Comparison of ENCODE assay signal across 12 mouse cellular contexts in the genomic region with DNA sequence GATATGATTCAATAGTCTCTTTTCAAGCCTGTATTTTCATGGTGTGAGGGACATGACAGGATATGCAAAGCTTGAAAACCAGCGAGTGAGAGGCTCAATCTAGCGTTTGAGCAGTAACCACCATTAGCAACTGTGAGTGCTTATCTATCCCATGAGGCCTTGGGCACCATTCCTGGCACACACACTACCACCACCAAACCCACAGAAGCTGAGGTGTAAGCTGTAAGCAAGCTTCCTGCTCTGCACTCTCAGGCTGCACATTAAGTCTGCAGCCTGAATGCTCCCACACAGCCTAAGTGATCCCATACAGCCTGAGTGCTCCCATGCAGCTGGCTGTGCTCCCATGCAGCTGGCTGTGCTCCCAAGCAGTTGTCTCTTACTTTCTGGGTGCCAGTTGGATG. TPM values are rescaled to one million over a fixed set of nuclear protein-coding genes. Genes with fewer than 3 reads are reported as not detected.
A peak's percentile ranks its signal among the peaks of the same experiment; 100 is the strongest.
DNase-seq lines count a peak whose midpoint lies in the region; TF ChIP-seq lines count a peak whose summit lies in the region.
"Had no signal": no experiment of that assay in that cellular context is flagged by ENCODE, and none has a peak within 500 bp of the region (broad histone marks: within the 10 kb centered on the region; RNA-seq: fewer than 3 reads in every experiment).

No protein-coding gene starts in this region.

- 24% methylated on average over 2 of the region's 2 CpGs for WGBS in heart, adult 2 months

- no peaks in the 10 kb centered on the region for H3K36me3 ChIP-seq in heart, adult 2 months (ENCODE audit: control insufficient read depth, insufficient read depth, low read length)

- no peak overlapping the region for H3K9ac ChIP-seq in heart, adult 2 months (ENCODE audit: low read depth, low read length)
- H3K9ac ChIP-seq: lung, embryonic 14.5 days had no signal

- H3K4me3 ChIP-seq in heart, adult 2 months: no peak overlapping the region

- intact Hi-C loops in heart, adult 2 months (cut with DNase I): no loop called here

- TF ChIP-seq CTCF in heart, adult 2 months (IDR thresholded peaks at IDR 0.05): no peak

- peak in 1 of 2 experiments; percentile 37 for DNase-seq in heart, adult 2 months
- DNase-seq in heart, adult 9 months (ENCODE audit: low spot score in 2 of 2): no peak
- DNase-seq in testis, postnatal 10 days (ENCODE audit: low spot score): peak; percentile 48
- DNase-seq in testis, postnatal 14 days (ENCODE audit: low spot score): no peak
- peak; percentile 33 to 45 for DNase-seq in layer of hippocampus, postnatal 14 days (ENCODE audit: low spot score in 2 of 2)
- no peak for DNase-seq in adrenal gland, postnatal 14 days
- no peak for DNase-seq in yolk sac, embryonic 10.5 days (ENCODE audit: low spot score)
- no peak for DNase-seq in natural killer cell, adult 2 months (ENCODE audit: low spot score in 2 of 2)
- DNase-seq: cerebellum, postnatal 36 days had no signal

- no peak for TF ChIP-seq EP300 in heart, adult 2 months (IDR thresholded peaks at IDR 0.05; ENCODE audit: insufficient read depth, low read depth, low read length)

- H3K79me2 ChIP-seq in heart, adult 2 months (replicated peaks; ENCODE audit: control insufficient read depth, insufficient read depth, low read length): no peaks in the 10 kb centered on the region

- peak overlapping the region; percentile 38 for H3K27ac ChIP-seq in heart, adult 2 months

- H3K27me3 ChIP-seq in heart, adult 2 months (ENCODE audit: control insufficient read depth, insufficient read depth, low read length): no peaks in the 10 kb centered on the region

- no peak for TF ChIP-seq POLR2A in heart, adult 2 months (IDR thresholded peaks at IDR 0.05; ENCODE audit: insufficient read depth, low read depth, low read length)

- H3K4me1 ChIP-seq in heart, adult 2 months (ENCODE audit: control insufficient read depth, insufficient read depth, low read length): peaks cover 5% of the 10 kb centered on the region

RNA-seq across cellular contexts. Expression of a gene that starts 30.3 kb away (rescaled TPM):
- 10 to 100 TPM; 28.5 to 28.8 TPM for total RNA-seq in heart, adult 2 months (2021)
- polyA plus RNA-seq in heart, adult 2 months (2012; rRNA removed): 27.3 and 32.7 TPM in 2 replicates
- 1 to 10 TPM; 4.6 to 5.4 TPM for total RNA-seq in layer of hippocampus, postnatal 14 days (2021)
- 39.8 and 41.0 TPM in 2 replicates for total RNA-seq in adrenal gland, postnatal 14 days (2021)
- total RNA-seq: CH12.LX had no signal
- polyA plus RNA-seq: limb, embryonic 11.5 days had no signal

RNA-seq across cellular contexts. Expression of a gene that starts 43.0 kb away (rescaled TPM):
- total RNA-seq in heart, adult 2 months (2021): 10 to 100 TPM; 16.8 to 19.7 TPM
- 18.0 and 26.6 TPM in 2 replicates for polyA plus RNA-seq in heart, adult 2 months (2012; rRNA removed)
- 10 to 100 TPM; 11.6 to 14.0 TPM for total RNA-seq in layer of hippocampus, postnatal 14 days (2021)
- total RNA-seq in adrenal gland, postnatal 14 days (2021): 110 and 152 TPM in 2 replicates
- total RNA-seq: CH12.LX had no signal
- polyA plus RNA-seq: limb, embryonic 11.5 days; lung, embryonic 14.5 days had no signal

RNA-seq across cellular contexts. Expression of a gene that starts 53.7 kb away (rescaled TPM):
- total RNA-seq in heart, adult 2 months (2021): 10 to 100 TPM; 15.3 to 18.4 TPM
- 25.3 and 27.4 TPM in 2 replicates for polyA plus RNA-seq in heart, adult 2 months (2012; rRNA removed)
- total RNA-seq in layer of hippocampus, postnatal 14 days (2021): 10 to 100 TPM; 80.0 to 81.9 TPM
- total RNA-seq in adrenal gland, postnatal 14 days (2021): 43.5 and 52.1 TPM in 2 replicates

RNA-seq across cellular contexts. Expression of a gene that starts 56.1 kb away (rescaled TPM):
- 1 to 10 TPM; 7.9 TPM for total RNA-seq in heart, adult 2 months (2021)
- polyA plus RNA-seq in heart, adult 2 months (2012; rRNA removed): 4.0 and 8.8 TPM in 2 replicates
- total RNA-seq in layer of hippocampus, postnatal 14 days (2021): 10 to 100 TPM; 16.0 to 17.1 TPM
- total RNA-seq in adrenal gland, postnatal 14 days (2021): 11.5 and 12.5 TPM in 2 replicates

Comparison
In these comparisons a context has a peak if more than half of its experiments do, and no peak if none do; other contexts are left out.
1. DNase-seq: peak in testis, postnatal 10 days (single experiment) and layer of hippocampus, postnatal 14 days (2 of 2); none in heart, adult 9 months (0 of 2), testis, postnatal 14 days (single experiment), adrenal gland, postnatal 14 days (single experiment), yolk sac, embryonic 10.5 days (single experiment) and natural killer cell, adult 2 months (0 of 2).